Mouse (Mus musculus) lung, adult 2 months (tissue): ENCODE results near the gene Gabra6.

ENCODE experiments used
- CTCF ChIP-seq: fragments of 200-500 bp; IDR thresholded peaks from 2 replicates; pipeline ENCODE4 v1.5.1; 2011; ENCODE audit warnings: mild to moderate bottlenecking, low read length, control low read depth; ENCODE audit not compliant: insufficient read depth
- POLR2A ChIP-seq: fragments of 200-500 bp; IDR thresholded peaks from 2 replicates; pipeline ENCODE4 v1.6.1; 2011; ENCODE audit warnings: low read depth, mild to moderate bottlenecking, control low read depth, low read length, borderline replicate concordance; ENCODE audit errors: extremely low read depth

GRCm38 (mm10) chr11:42314850-42315249, 6.0 kb downstream of the Gabra6 start:
- no peak for TF ChIP-seq CTCF
- no peak for TF ChIP-seq POLR2A
